Mouse (Mus musculus) lung, postnatal 36 days (tissue): ENCODE measurements at regions not wholly inside any gene's neighbourhood (a gene's known extent, or its start where the extent isn't known, plus 50 kb on each side); places are given as distances from the start of the nearest gene placed in this dataset.

ENCODE experiments used
- DNase-seq: peaks from one replicate; pipeline ENCODE4 v3.0.0; 2022; ENCODE audit warnings: mixed read lengths

GRCm38 (mm10) chr12:94469850-94470249 lies 1222.2 kb upstream of the Flrt2 start:
- DNase-seq, result no peak

- DNase-seq, result no peak
These were observed 1221.0 kb upstream of the Flrt2 start for GRCm38 (mm10) chr12:94470981-94471380.

- DNase-seq, result no peak
These were observed 1203.3 kb upstream of the Flrt2 start for GRCm38 (mm10) chr12:94488721-94489120.

GRCm38 (mm10) chr12:94508099-94508498 lies 1183.9 kb upstream of the Flrt2 start:
- no peak for DNase-seq

- peak; percentile 0 for DNase-seq
These were observed 1182.2 kb upstream of the Flrt2 start for GRCm38 (mm10) chr12:94509855-94510254.

- no peak for DNase-seq
These were observed 1147.3 kb upstream of the Flrt2 start for GRCm38 (mm10) chr12:94544706-94545105.

GRCm38 (mm10) chr12:94560374-94561194 lies 1131.4 kb upstream of the Flrt2 start:
- DNase-seq, result no peak

- DNase-seq, result no peak
These were observed 1117.0 kb upstream of the Flrt2 start for GRCm38 (mm10) chr12:94574981-94575380.

GRCm38 (mm10) chr12:94580345-94580744 lies 1111.7 kb upstream of the Flrt2 start:
- DNase-seq, result no peak

- DNase-seq, result no peak
These were observed 1107.7 kb upstream of the Flrt2 start for GRCm38 (mm10) chr12:94584309-94584708.

GRCm38 (mm10) chr12:94587031-94587430 lies 1105.0 kb upstream of the Flrt2 start:
- no peak for DNase-seq

- DNase-seq, result no peak
These were observed 1103.4 kb upstream of the Flrt2 start for GRCm38 (mm10) chr12:94588599-94588998.

GRCm38 (mm10) chr12:94589033-94589432 lies 1103.0 kb upstream of the Flrt2 start:
- DNase-seq, result no peak

GRCm38 (mm10) chr12:94605566-94605965 lies 1086.5 kb upstream of the Flrt2 start:
- no peak for DNase-seq

- DNase-seq, result no peak
These were observed 1055.5 kb upstream of the Flrt2 start for GRCm38 (mm10) chr12:94636555-94636954.

- no peak for DNase-seq
These were observed 1051.9 kb upstream of the Flrt2 start for GRCm38 (mm10) chr12:94640153-94640552.

GRCm38 (mm10) chr12:94645302-94645701 lies 1046.7 kb upstream of the Flrt2 start:
- no peak for DNase-seq

- DNase-seq, result peak; percentile 8
These were observed 1022.0 kb upstream of the Flrt2 start for GRCm38 (mm10) chr12:94670035-94670434.

GRCm38 (mm10) chr12:94674925-94675324 lies 1017.1 kb upstream of the Flrt2 start:
- no peak for DNase-seq

- no peak for DNase-seq
These were observed 1000.5 kb upstream of the Flrt2 start for GRCm38 (mm10) chr12:94691341-94692029.

GRCm38 (mm10) chr12:94731391-94731790 lies 960.6 kb upstream of the Flrt2 start:
- DNase-seq, result no peak

- DNase-seq, result no peak
These were observed 958.8 kb upstream of the Flrt2 start for GRCm38 (mm10) chr12:94733179-94733578.

GRCm38 (mm10) chr12:94737263-94737662 lies 954.8 kb upstream of the Flrt2 start:
- no peak for DNase-seq
